Mouse (Mus musculus) liver, adult (tissue): Measurements from ENCODE around the gene Abcf3.

Experiments
- GATA4 ChIP-seq: IDR thresholded peaks from 2 replicates; pipeline ENCODE4 v1.6.1; 2014; ENCODE audit warnings: mild to moderate bottlenecking, low read length; ENCODE audit not compliant: insufficient replicate concordance

Abcf3 gene

GRCm38 (mm10) chr16:20589939-20590679 is 41.7 kb downstream of the Abcf3 start:
- TF ChIP-seq GATA4: no peak

DNA sequence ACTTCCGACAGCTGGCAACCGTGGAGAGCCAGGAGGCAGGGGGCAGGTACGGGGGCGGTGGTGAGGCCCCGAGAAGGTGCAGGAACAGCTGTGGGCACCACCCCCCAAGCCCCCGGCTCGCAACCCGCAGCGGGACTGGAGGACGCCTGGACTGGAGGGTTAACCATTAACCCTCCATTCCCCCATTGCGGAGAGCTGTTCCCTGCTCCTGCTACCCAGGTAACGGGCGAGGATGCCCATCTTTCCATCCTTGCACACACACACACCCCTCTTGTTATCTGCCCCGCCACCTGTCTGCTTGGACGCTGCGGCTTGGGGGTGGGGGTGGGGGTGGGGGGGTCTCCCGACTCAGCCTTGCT is 42.3 kb downstream of the Abcf3 start:
- no peak for TF ChIP-seq GATA4

GRCm38 (mm10) chr16:20591076-20591705 is 42.8 kb downstream of the Abcf3 start:
- TF ChIP-seq GATA4: no peak

GRCm38 (mm10) chr16:20595060-20595673 is 46.8 kb downstream of the Abcf3 start:
- no peak for TF ChIP-seq GATA4

GRCm38 (mm10) chr16:20595737-20596136 is 47.4 kb downstream of the Abcf3 start:
- no peak for TF ChIP-seq GATA4

DNA sequence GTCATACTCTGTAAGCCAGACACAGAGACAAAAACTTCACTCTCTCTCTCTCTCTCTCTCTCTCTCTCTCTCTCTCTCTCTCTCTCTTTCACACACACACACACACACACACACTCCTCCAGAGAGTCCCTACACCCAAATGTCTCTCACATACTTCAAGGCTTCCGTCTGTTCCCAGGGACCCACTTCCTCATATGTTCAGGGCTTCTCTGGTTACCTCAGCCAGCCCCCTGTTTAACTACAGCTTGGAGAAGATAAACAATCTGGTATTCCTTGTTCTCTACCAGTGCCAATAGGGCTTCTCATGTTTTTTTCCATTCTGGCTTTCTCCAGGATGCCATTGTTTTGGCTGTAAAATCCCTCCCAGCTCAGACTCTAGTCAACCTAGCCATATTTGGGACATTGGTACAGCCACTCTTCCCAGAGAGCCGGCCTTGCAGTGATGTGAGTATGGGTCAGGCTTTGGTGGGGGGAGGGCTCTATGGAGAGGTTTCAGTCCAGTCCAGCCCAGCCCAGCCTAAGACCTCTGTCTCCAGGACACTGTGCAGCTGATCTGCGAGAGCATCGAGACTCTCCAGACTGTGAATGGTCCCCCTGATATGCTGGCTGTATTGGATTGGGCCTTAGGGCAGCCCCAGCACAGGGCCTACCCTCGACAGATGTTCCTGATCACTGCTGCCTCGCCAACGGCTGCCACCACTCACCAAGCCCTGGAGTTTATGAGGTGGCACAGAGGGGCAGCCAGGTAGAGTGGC is 48.5 kb downstream of the Abcf3 start:
- no peak for TF ChIP-seq GATA4

- no peak for TF ChIP-seq GATA4
Measured at GRCm38 (mm10) chr16:20600511-20600910, 52.1 kb downstream of the Abcf3 start.

DNA sequence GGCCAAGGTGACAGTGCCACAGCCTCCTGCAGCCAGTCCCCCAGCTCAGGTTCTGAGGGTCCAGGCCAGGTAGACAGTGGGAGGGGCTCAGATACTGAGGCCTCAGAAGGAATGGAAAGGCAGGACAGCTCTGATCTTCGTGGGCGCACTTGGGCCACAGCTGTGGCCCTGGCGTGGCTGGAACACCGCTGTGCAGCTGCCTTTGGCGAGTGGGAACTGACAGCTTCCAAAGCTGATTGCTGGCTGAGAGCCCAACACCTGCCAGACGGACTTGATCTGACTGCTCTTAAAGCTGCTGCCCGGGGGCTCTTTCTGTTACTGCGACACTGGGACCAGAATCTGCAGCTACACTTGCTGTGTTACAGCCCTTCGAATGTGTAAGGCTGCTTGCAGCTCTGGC is 56.3 kb downstream of the Abcf3 start:
- no peak for TF ChIP-seq GATA4

- TF ChIP-seq GATA4: no peak; the same call in 1 of the 2 replicates
Measured at GRCm38 (mm10) chr16:20610501-20611356, 62.4 kb downstream of the Abcf3 start.
